Mouse (Mus musculus) kidney, embryonic 14.5 days (tissue): ENCODE data around the gene Glt28d2. TPM values are rescaled to one million over a fixed set of nuclear protein-coding genes. Genes with fewer than 3 reads are reported as not detected.
A peak's percentile ranks its signal among the peaks of the same experiment; 100 is the strongest.

Source experiments
- ATAC-seq: fragments of 200-750 bp; cut with Nextera tagmentation; 2 replicates; pipeline ENCODE4 v1.8.0; 2017; ENCODE audit warnings: moderate number of reproducible peaks, mild to moderate bottlenecking, moderate TSS enrichment, moderate library complexity; ENCODE audit not compliant: low FRiP score, low TSS enrichment
- H3K27ac ChIP-seq: fragments of 300-500 bp; sonication (generic); 2 replicates; pipeline ENCODE4 v1.5.1; 2014; ENCODE audit warnings: low read depth, mild to moderate bottlenecking, low read length, moderate library complexity, mixed read lengths
- H3K27me3 ChIP-seq: fragments of 300-500 bp; sonication (generic); 2 replicates; pipeline ENCODE4 v1.6.1; 2014; ENCODE audit warnings: mild to moderate bottlenecking, low read length; ENCODE audit not compliant: control insufficient read depth, insufficient read depth
- H3K36me3 ChIP-seq: fragments of 300-500 bp; sonication (generic); 2 replicates; pipeline ENCODE4 v1.6.1; 2014; ENCODE audit warnings: low read length, mixed read lengths; ENCODE audit not compliant: control insufficient read depth, insufficient read depth
- H3K4me1 ChIP-seq: fragments of 300-500 bp; sonication (generic); 2 replicates; pipeline ENCODE4 v1.6.1; 2014; ENCODE audit warnings: low read length, mixed read lengths; ENCODE audit not compliant: control insufficient read depth, insufficient read depth
- H3K4me2 ChIP-seq: fragments of 300-500 bp; sonication (generic); replicated peaks from 2 replicates; pipeline ENCODE4 v1.6.1; 2014; ENCODE audit warnings: low read depth, mild to moderate bottlenecking, low read length
- H3K4me3 ChIP-seq: fragments of 300-500 bp; sonication (generic); 2 replicates; pipeline ENCODE4 v1.5.1; 2014; ENCODE audit warnings: mild to moderate bottlenecking, low read length
- H3K9ac ChIP-seq: fragments of 300-500 bp; sonication (generic); 2 replicates; pipeline ENCODE4 v1.6.1; 2014; ENCODE audit warnings: low read depth, mild to moderate bottlenecking, low read length, moderate library complexity
- H3K9me3 ChIP-seq: fragments of 300-500 bp; sonication (generic); 2 replicates; pipeline ENCODE4 v1.6.1; 2016; ENCODE audit warnings: low read length; ENCODE audit not compliant: control insufficient read depth
- WGBS: fragments of 180-500 bp; shearing (Covaris S2); extraction: QIAGEN DNeasy Blood & Tissue Kit; methylation state at CpG from one replicate; pipeline ENCODE4 v1.1.7; 2014; 5-methylcytosine and 5-hydroxymethylcytosine counted together
- polyA plus RNA-seq: library from polyadenylated mRNA; unstranded; fragments of >200 nt; fragmentation: Nextera tagmentation; extraction: Ambion mirVana; gene quantifications from 2 replicates; pipeline ENCODE4 v1.2.1, GENCODE M21; 2014

Glt28d2 gene
- polyA plus RNA-seq, 1 experiment from 2014 or later, result 2.6 TPM

DNA sequence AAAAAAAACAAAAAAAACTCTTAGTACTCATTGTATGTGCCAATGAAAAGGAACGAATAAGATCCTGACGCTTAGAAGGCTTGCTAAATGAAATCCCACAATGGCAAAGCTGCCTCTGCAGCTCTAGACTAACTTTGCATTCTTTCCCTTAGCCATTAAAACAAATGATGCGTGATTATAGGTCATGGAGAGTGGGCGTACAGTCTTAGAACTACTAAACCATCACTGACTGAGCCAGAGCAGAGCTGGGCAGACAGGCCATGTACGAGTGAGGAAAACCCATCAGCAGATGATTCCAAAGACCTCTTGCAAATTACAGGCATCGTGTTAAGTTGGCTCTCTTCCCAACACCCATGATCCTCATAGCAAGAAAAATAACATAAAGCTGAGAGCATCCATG, 59.5 kb downstream of the Glt28d2 start:
- peak; percentile 89 for ATAC-seq
- Histone ChIP-seq H3K9ac (no peak overlapping the region), H3K4me3 (no peak overlapping the region), H3K36me3 (no peaks in the 10 kb centered on the region), H3K4me2 (no peak overlapping the region), H3K27ac (0 out of 2 replicates have a peak overlapping the region, but pooled peaks have one; percentile 37), H3K4me1 (peaks cover 10% of the 10 kb centered on the region; the same call in 1 of the 2 replicates), H3K27me3 (no peaks in the 10 kb centered on the region), H3K9me3 (no peaks in the 10 kb centered on the region)
- 32% methylated on average over 6 of the region's 6 CpGs for whole genome bisulfite sequencing

DNA sequence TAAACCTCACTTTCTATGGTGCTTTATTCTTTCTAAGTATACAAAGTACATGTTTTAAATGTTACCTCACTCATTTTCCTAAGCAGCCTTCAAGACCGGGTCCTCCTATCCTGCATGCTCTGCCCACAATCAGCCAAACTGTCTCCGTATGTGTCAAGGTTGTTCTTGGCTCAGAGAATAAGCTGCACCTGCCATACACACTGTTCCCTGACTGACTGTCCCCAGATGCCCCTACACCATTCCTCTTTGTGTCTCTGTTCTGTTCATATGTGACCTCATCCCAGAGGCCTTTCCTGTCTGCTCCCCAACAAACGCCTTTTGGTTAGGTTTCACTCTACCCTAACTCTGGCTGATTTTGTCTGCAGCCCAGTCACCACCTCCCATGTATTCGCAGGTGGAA, 60.0 kb downstream of the Glt28d2 start:
- Histone ChIP-seq H3K27me3 (no peaks in the 10 kb centered on the region), H3K36me3 (no peaks in the 10 kb centered on the region), H3K4me2 (no peak overlapping the region), H3K9me3 (no peaks in the 10 kb centered on the region), H3K27ac (0 out of 2 replicates have a peak overlapping the region, but pooled peaks have one; percentile 37), H3K4me1 (peaks cover 7% of the 10 kb centered on the region; the same call in 1 of the 2 replicates), H3K4me3 (no peak overlapping the region), H3K9ac (no peak overlapping the region)
- 46% methylated on average over 4 of the region's 4 CpGs for WGBS
- ATAC-seq, result peak; percentile 26

DNA sequence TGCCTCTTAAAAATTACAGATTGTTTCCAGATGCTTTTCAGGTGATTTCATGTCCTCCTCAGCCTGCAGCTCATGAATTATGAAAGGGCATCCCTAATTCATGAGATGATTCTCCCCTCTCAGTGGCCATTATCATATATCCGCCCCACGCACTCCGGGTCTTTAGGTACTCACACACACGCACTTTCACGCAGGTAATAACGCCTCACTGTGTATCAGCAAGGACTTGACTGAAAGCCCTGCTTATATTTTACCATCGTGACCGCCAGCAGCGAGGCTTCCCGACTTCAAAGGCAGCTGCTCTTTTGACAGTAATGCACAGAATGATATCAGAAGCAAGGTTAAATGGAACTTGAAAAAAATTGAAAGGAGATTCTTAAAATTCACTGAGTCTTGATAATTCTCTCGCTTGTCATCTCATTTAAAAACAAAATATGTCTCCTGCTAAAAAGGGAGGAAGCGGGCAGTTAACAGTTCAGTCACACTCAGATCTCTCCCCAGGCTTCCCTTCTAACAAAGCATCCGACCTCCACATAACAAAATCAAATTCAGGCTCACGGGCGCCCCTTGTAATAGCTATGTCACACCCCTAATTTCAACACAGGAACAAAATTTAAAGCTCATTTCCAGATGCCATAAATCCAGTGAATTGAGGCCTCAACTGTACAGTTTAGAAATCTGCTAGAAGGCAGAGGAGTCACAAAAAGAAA, 66.3 kb downstream of the Glt28d2 start:
- 60% methylated on average over 15 of the region's 15 CpGs for WGBS
- Histone ChIP-seq H3K27ac (no peak overlapping the region), H3K4me1 (peaks cover 7% of the 10 kb centered on the region; the same call in 1 of the 2 replicates), H3K4me2 (no peak overlapping the region), H3K36me3 (no peaks in the 10 kb centered on the region), H3K9ac (no peak overlapping the region), H3K9me3 (no peaks in the 10 kb centered on the region), H3K27me3 (no peaks in the 10 kb centered on the region), H3K4me3 (no peak overlapping the region)
- no peak for ATAC-seq

Other genes with a start within 250 kb of the Glt28d2 start
- 3.0 and 5.9 TPM in 2 replicates for gene Fam160a1, start 70.2 kb downstream of the Glt28d2 start, polyA plus RNA-seq
- 5.8 and 15.1 TPM in 2 replicates for gene Gm37240, start within 50 bp of the Glt28d2 start, polyA plus RNA-seq
- gene Sh3d19, start 83.6 kb upstream of the Glt28d2 start, polyA plus RNA-seq, result 27.7 and 39.9 TPM in 2 replicates
- gene Prss48, start 115.0 kb upstream of the Glt28d2 start, polyA plus RNA-seq, result 0.21 TPM in 1 of 2 replicates, not detected in the other